In the genomic region with DNA sequence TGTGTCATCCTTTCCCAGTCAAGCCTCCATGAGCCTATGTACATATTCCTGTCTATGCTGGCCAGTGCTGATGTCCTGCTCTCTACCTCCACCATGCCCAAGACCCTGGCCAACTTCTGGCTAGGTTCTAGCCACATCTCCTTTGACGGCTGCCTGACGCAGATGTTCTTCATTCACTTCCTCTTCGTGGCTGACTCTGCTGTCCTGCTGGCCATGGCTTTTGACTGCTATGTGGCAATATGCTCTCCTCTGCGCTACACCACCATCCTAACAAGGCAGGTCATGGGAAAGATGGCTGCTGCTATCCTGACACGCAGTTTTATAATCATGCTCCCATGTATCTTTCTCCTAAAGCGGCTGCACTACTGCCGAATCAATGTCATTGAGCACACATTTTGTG, we compare ENCODE assay signal across 34 mouse cellular contexts. TPM values are rescaled to one million over a fixed set of nuclear protein-coding genes. Genes with fewer than 3 reads are reported as not detected.
DNase-seq lines count a peak whose midpoint lies in the region; ATAC-seq lines count a peak whose summit lies in the region.
"Had no signal": no experiment of that assay in that cellular context is flagged by ENCODE, and none has a peak within 500 bp of the region (broad histone marks: within the 10 kb centered on the region; RNA-seq: fewer than 3 reads in every experiment).

No protein-coding gene starts in this region.

- H3K4me1 ChIP-seq in liver, embryonic 16.5 days (ENCODE audit: control insufficient read depth, low read depth, low read length), result no peaks in the 10 kb centered on the region
- H3K4me1 ChIP-seq in hindbrain, embryonic 13.5 days (replicated peaks), result no peaks in the 10 kb centered on the region
- H3K4me1 ChIP-seq in midbrain, embryonic 15.5 days, result no peaks in the 10 kb centered on the region
- no peaks in the 10 kb centered on the region for H3K4me1 ChIP-seq in hindbrain, embryonic 12.5 days
- H3K4me1 ChIP-seq: embryonic facial prominence, embryonic 12.5 days; forebrain, embryonic 13.5 days; heart, embryonic 10.5 days; hindbrain, embryonic 10.5 days; limb, embryonic 15.5 days had no signal

- no peaks in the 10 kb centered on the region for H3K9me3 ChIP-seq in liver, embryonic 16.5 days (replicated peaks; ENCODE audit: control insufficient read depth, low read length)
- H3K9me3 ChIP-seq in hindbrain, embryonic 13.5 days, result no peaks in the 10 kb centered on the region
- no peaks in the 10 kb centered on the region for H3K9me3 ChIP-seq in midbrain, embryonic 15.5 days
- H3K9me3 ChIP-seq in hindbrain, embryonic 12.5 days (replicated peaks), result no peaks in the 10 kb centered on the region
- H3K9me3 ChIP-seq: embryonic facial prominence, embryonic 12.5 days; forebrain, embryonic 13.5 days; heart, embryonic 10.5 days; hindbrain, embryonic 10.5 days; limb, embryonic 15.5 days had no signal

- H3K27me3 ChIP-seq in liver, embryonic 16.5 days (ENCODE audit: control insufficient read depth, insufficient read depth, low read depth, low read length), result no peaks in the 10 kb centered on the region
- H3K27me3 ChIP-seq in hindbrain, embryonic 13.5 days, result no peaks in the 10 kb centered on the region
- no peaks in the 10 kb centered on the region for H3K27me3 ChIP-seq in midbrain, embryonic 15.5 days (replicated peaks)
- no peaks in the 10 kb centered on the region for H3K27me3 ChIP-seq in hindbrain, embryonic 12.5 days
- H3K27me3 ChIP-seq: embryonic facial prominence, embryonic 12.5 days; forebrain, embryonic 13.5 days; limb, embryonic 15.5 days had no signal

- H3K9ac ChIP-seq in liver, embryonic 16.5 days (ENCODE audit: low read depth, low read length), result no peak overlapping the region
- no peak overlapping the region for H3K9ac ChIP-seq in hindbrain, embryonic 13.5 days
- no peak overlapping the region for H3K9ac ChIP-seq in midbrain, embryonic 15.5 days
- no peak overlapping the region for H3K9ac ChIP-seq in hindbrain, embryonic 12.5 days
- H3K9ac ChIP-seq: embryonic facial prominence, embryonic 12.5 days; forebrain, embryonic 13.5 days; limb, embryonic 15.5 days; lung, embryonic 14.5 days had no signal

- ATAC-seq in liver, embryonic 16.5 days (ENCODE audit: low read depth), result peak; percentile 39; the same call in 1 of the 2 replicates
- ATAC-seq in granulocyte monocyte progenitor cell, adult 5-6 weeks (replicated peaks; ENCODE audit: poor library complexity, severe bottlenecking), result peak; percentile 100
- ATAC-seq in megakaryocyte-erythroid progenitor cell, adult 5-6 weeks (replicated peaks; ENCODE audit: low FRiP score, low TSS enrichment, poor library complexity, severe bottlenecking), result 0 out of 2 replicates have a peak, but pooled peaks have one; percentile 18
- ATAC-seq in hindbrain, embryonic 13.5 days (ENCODE audit: low FRiP score), result no peak
- no peak for ATAC-seq in midbrain, embryonic 15.5 days (replicated peaks)
- ATAC-seq in hindbrain, embryonic 12.5 days (ENCODE audit: low FRiP score), result no peak
- ATAC-seq: forebrain, embryonic 13.5 days; midbrain, embryonic 16.5 days had no signal

- DNase-seq in liver (no peak), A20 (ENCODE audit: low read depth, low spot score) (peak; percentile 9)
- DNase-seq: adrenal gland, adult 2 months; B cell, adult 2 months; cerebellum, adult 11-12 months; cerebellum, postnatal 10 days; gastrocnemius, postnatal 36 days; kidney, adult 18-20 months; left cerebral cortex, postnatal 4 days; lung, embryonic 14.5 days; right cerebral cortex, postnatal 25 days; spleen, adult 18-20 months; thymus, postnatal 36 days had no signal

- H3K36me3 ChIP-seq in liver, embryonic 16.5 days (ENCODE audit: control insufficient read depth, insufficient read depth), result no peaks in the 10 kb centered on the region
- H3K36me3 ChIP-seq in hindbrain, embryonic 13.5 days, result no peaks in the 10 kb centered on the region
- no peaks in the 10 kb centered on the region for H3K36me3 ChIP-seq in midbrain, embryonic 15.5 days (replicated peaks)
- no peaks in the 10 kb centered on the region for H3K36me3 ChIP-seq in hindbrain, embryonic 12.5 days
- H3K36me3 ChIP-seq: embryonic facial prominence, embryonic 12.5 days; heart, embryonic 10.5 days; hindbrain, embryonic 10.5 days; limb, embryonic 15.5 days had no signal

- WGBS in liver, embryonic 16.5 days (ENCODE audit: insufficient replicate concordance), result 49% methylated on average over 7 of the region's 7 CpGs
- WGBS in hindbrain, embryonic 13.5 days, result 97% methylated on average over 7 of the region's 7 CpGs
- 92% methylated on average over 7 of the region's 7 CpGs for WGBS in midbrain, embryonic 15.5 days
- 90% methylated on average over 7 of the region's 7 CpGs for WGBS in hindbrain, embryonic 12.5 days

- H3K4me3 ChIP-seq in liver, embryonic 16.5 days (ENCODE audit: low read depth, low read length), result no peak overlapping the region
- no peak overlapping the region for H3K4me3 ChIP-seq in hindbrain, embryonic 13.5 days
- no peak overlapping the region for H3K4me3 ChIP-seq in midbrain, embryonic 15.5 days
- no peak overlapping the region for H3K4me3 ChIP-seq in hindbrain, embryonic 12.5 days
- H3K4me3 ChIP-seq: embryonic facial prominence, embryonic 12.5 days; forebrain, embryonic 13.5 days; heart, embryonic 10.5 days; hindbrain, embryonic 10.5 days; limb, embryonic 15.5 days had no signal

- H3K27ac ChIP-seq in liver, embryonic 16.5 days (ENCODE audit: low read length), result no peak overlapping the region
- H3K27ac ChIP-seq in hindbrain, embryonic 13.5 days, result no peak overlapping the region
- no peak overlapping the region for H3K27ac ChIP-seq in midbrain, embryonic 15.5 days
- no peak overlapping the region for H3K27ac ChIP-seq in hindbrain, embryonic 12.5 days
- H3K27ac ChIP-seq: embryonic facial prominence, embryonic 12.5 days; forebrain, embryonic 13.5 days; heart, embryonic 10.5 days; hindbrain, embryonic 10.5 days; kidney, postnatal 0 days; limb, embryonic 15.5 days had no signal

- no peak overlapping the region for H3K4me2 ChIP-seq in liver, embryonic 16.5 days (ENCODE audit: low read depth, low read length)
- no peak overlapping the region for H3K4me2 ChIP-seq in hindbrain, embryonic 13.5 days
- no peak overlapping the region for H3K4me2 ChIP-seq in midbrain, embryonic 15.5 days
- no peak overlapping the region for H3K4me2 ChIP-seq in hindbrain, embryonic 12.5 days (replicated peaks)
- H3K4me2 ChIP-seq: embryonic facial prominence, embryonic 12.5 days; forebrain, embryonic 13.5 days; limb, embryonic 15.5 days; lung, embryonic 14.5 days had no signal

RNA-seq across cellular contexts. Expression of a gene that starts 10.4 kb away (rescaled TPM):
- not detected in 2 replicates for polyA plus RNA-seq in liver, embryonic 16.5 days (2015; fragmentation: Nextera tagmentation; extraction: Ambion mirVana)
- not detected in 2 replicates for total RNA-seq in granulocyte monocyte progenitor cell, adult 5-6 weeks (2014; fragmentation: Nextera tagmentation)
- total RNA-seq in granulocyte monocyte progenitor cell, adult 5-6 weeks (2017), result not detected in 2 replicates
- total RNA-seq in megakaryocyte-erythroid progenitor cell, adult 5-6 weeks (2014; fragmentation: Nextera tagmentation), result not detected in 2 replicates
- total RNA-seq in megakaryocyte-erythroid progenitor cell, adult 5-6 weeks (2017), result not detected in 2 replicates
- polyA plus RNA-seq in hindbrain, embryonic 13.5 days (2015; fragmentation: Nextera tagmentation; extraction: Ambion mirVana), result not detected in 2 replicates
- not detected in 2 replicates for polyA plus RNA-seq in midbrain, embryonic 15.5 days (2015; fragmentation: Nextera tagmentation; extraction: Ambion mirVana)
- not detected in 2 replicates for polyA plus RNA-seq in hindbrain, embryonic 12.5 days (2016; fragmentation: Nextera tagmentation; extraction: Ambion mirVana)
- total RNA-seq: adrenal gland, adult 2 months; adrenal gland, postnatal 4 days; gastrocnemius, adult 18-20 months; gastrocnemius, postnatal 36 days; layer of hippocampus, postnatal 10 days; left cerebral cortex, adult 8-10 months; left cerebral cortex, postnatal 4 days; MEL had no signal
- polyA plus RNA-seq: adrenal gland, adult 2 months; embryonic facial prominence, embryonic 12.5 days; forebrain, embryonic 13.5 days; heart, embryonic 10.5 days; heart, embryonic 16.5 days; hindbrain, embryonic 10.5 days; kidney, postnatal 0 days; large intestine, adult 2 months; limb, embryonic 15.5 days; lung, embryonic 14.5 days; midbrain, embryonic 16.5 days; testis, adult 2 months had no signal

RNA-seq across cellular contexts. Expression of a gene that starts 12.4 kb away (rescaled TPM):
- 0.22 and 0.37 TPM in 2 replicates for polyA plus RNA-seq in liver, embryonic 16.5 days (2015; fragmentation: Nextera tagmentation; extraction: Ambion mirVana)
- 0.13 and 3.0 TPM in 2 replicates for total RNA-seq in granulocyte monocyte progenitor cell, adult 5-6 weeks (2014; fragmentation: Nextera tagmentation)
- total RNA-seq in granulocyte monocyte progenitor cell, adult 5-6 weeks (2017), result 3.7 and 4.7 TPM in 2 replicates
- total RNA-seq in megakaryocyte-erythroid progenitor cell, adult 5-6 weeks (2014; fragmentation: Nextera tagmentation), result 0.55 and 0.99 TPM in 2 replicates
- total RNA-seq in megakaryocyte-erythroid progenitor cell, adult 5-6 weeks (2017), result 0.50 TPM in 1 of 2 replicates, not detected in the other
- polyA plus RNA-seq in hindbrain, embryonic 13.5 days (2015; fragmentation: Nextera tagmentation; extraction: Ambion mirVana), result 0.43 and 0.50 TPM in 2 replicates
- 0.24 and 0.31 TPM in 2 replicates for polyA plus RNA-seq in midbrain, embryonic 15.5 days (2015; fragmentation: Nextera tagmentation; extraction: Ambion mirVana)
- polyA plus RNA-seq in hindbrain, embryonic 12.5 days (2016; fragmentation: Nextera tagmentation; extraction: Ambion mirVana), result 1.7 and 1.8 TPM in 2 replicates
- total RNA-seq: MEL had no signal

RNA-seq across cellular contexts. Expression of a gene that starts 23.0 kb away (rescaled TPM):
- 0.04 and 0.05 TPM in 2 replicates for polyA plus RNA-seq in liver, embryonic 16.5 days (2015; fragmentation: Nextera tagmentation; extraction: Ambion mirVana)
- total RNA-seq in granulocyte monocyte progenitor cell, adult 5-6 weeks (2014; fragmentation: Nextera tagmentation), result not detected in 2 replicates
- total RNA-seq in granulocyte monocyte progenitor cell, adult 5-6 weeks (2017), result 0.26 TPM in 1 of 2 replicates, not detected in the other
- 0.92 TPM in 1 of 2 replicates, not detected in the other for total RNA-seq in megakaryocyte-erythroid progenitor cell, adult 5-6 weeks (2014; fragmentation: Nextera tagmentation)
- total RNA-seq in megakaryocyte-erythroid progenitor cell, adult 5-6 weeks (2017), result not detected in 2 replicates
- 0.26 and 0.34 TPM in 2 replicates for polyA plus RNA-seq in hindbrain, embryonic 13.5 days (2015; fragmentation: Nextera tagmentation; extraction: Ambion mirVana)
- 0.38 and 0.56 TPM in 2 replicates for polyA plus RNA-seq in midbrain, embryonic 15.5 days (2015; fragmentation: Nextera tagmentation; extraction: Ambion mirVana)
- 0.56 and 0.83 TPM in 2 replicates for polyA plus RNA-seq in hindbrain, embryonic 12.5 days (2016; fragmentation: Nextera tagmentation; extraction: Ambion mirVana)
- total RNA-seq: adrenal gland, adult 2 months; gastrocnemius, adult 18-20 months; gastrocnemius, postnatal 36 days; MEL had no signal

RNA-seq across cellular contexts. Expression of a gene that starts 38.1 kb away (rescaled TPM):
- polyA plus RNA-seq in liver, embryonic 16.5 days (2015; fragmentation: Nextera tagmentation; extraction: Ambion mirVana), result 1.3 and 1.4 TPM in 2 replicates
- 10.9 and 17.8 TPM in 2 replicates for total RNA-seq in granulocyte monocyte progenitor cell, adult 5-6 weeks (2014; fragmentation: Nextera tagmentation)
- total RNA-seq in granulocyte monocyte progenitor cell, adult 5-6 weeks (2017), result 9.9 and 14.7 TPM in 2 replicates
- 7.6 and 21.4 TPM in 2 replicates for total RNA-seq in megakaryocyte-erythroid progenitor cell, adult 5-6 weeks (2014; fragmentation: Nextera tagmentation)
- total RNA-seq in megakaryocyte-erythroid progenitor cell, adult 5-6 weeks (2017), result 10.9 and 21.9 TPM in 2 replicates
- 0.90 and 1.00 TPM in 2 replicates for polyA plus RNA-seq in hindbrain, embryonic 13.5 days (2015; fragmentation: Nextera tagmentation; extraction: Ambion mirVana)
- polyA plus RNA-seq in midbrain, embryonic 15.5 days (2015; fragmentation: Nextera tagmentation; extraction: Ambion mirVana), result 0.94 and 1.2 TPM in 2 replicates
- 0.90 and 1.4 TPM in 2 replicates for polyA plus RNA-seq in hindbrain, embryonic 12.5 days (2016; fragmentation: Nextera tagmentation; extraction: Ambion mirVana)

RNA-seq across cellular contexts. Expression of a gene that starts 41.6 kb away (rescaled TPM):
- not detected in 2 replicates for polyA plus RNA-seq in liver, embryonic 16.5 days (2015; fragmentation: Nextera tagmentation; extraction: Ambion mirVana)
- not detected in 2 replicates for total RNA-seq in granulocyte monocyte progenitor cell, adult 5-6 weeks (2014; fragmentation: Nextera tagmentation)
- not detected in 2 replicates for total RNA-seq in granulocyte monocyte progenitor cell, adult 5-6 weeks (2017)
- total RNA-seq in megakaryocyte-erythroid progenitor cell, adult 5-6 weeks (2014; fragmentation: Nextera tagmentation), result not detected in 2 replicates
- not detected in 2 replicates for total RNA-seq in megakaryocyte-erythroid progenitor cell, adult 5-6 weeks (2017)
- polyA plus RNA-seq in hindbrain, embryonic 13.5 days (2015; fragmentation: Nextera tagmentation; extraction: Ambion mirVana), result not detected in 2 replicates
- not detected in 2 replicates for polyA plus RNA-seq in midbrain, embryonic 15.5 days (2015; fragmentation: Nextera tagmentation; extraction: Ambion mirVana)
- polyA plus RNA-seq in hindbrain, embryonic 12.5 days (2016; fragmentation: Nextera tagmentation; extraction: Ambion mirVana), result not detected in 2 replicates
- total RNA-seq: adrenal gland, adult 2 months; adrenal gland, postnatal 4 days; gastrocnemius, adult 18-20 months; gastrocnemius, postnatal 36 days; layer of hippocampus, postnatal 10 days; left cerebral cortex, adult 8-10 months; left cerebral cortex, postnatal 4 days; MEL had no signal
- polyA plus RNA-seq: adrenal gland, adult 2 months; forebrain, embryonic 13.5 days; heart, embryonic 10.5 days; hindbrain, embryonic 10.5 days; kidney, postnatal 0 days; large intestine, adult 2 months; limb, embryonic 15.5 days; lung, embryonic 14.5 days; midbrain, embryonic 16.5 days; testis, adult 2 months had no signal

Comparison
In these comparisons a context has a peak if more than half of its experiments do, and no peak if none do; other contexts are left out.
1. ATAC-seq: peak in liver, embryonic 16.5 days (single experiment), granulocyte monocyte progenitor cell, adult 5-6 weeks (single experiment) and megakaryocyte-erythroid progenitor cell, adult 5-6 weeks (single experiment); none in hindbrain, embryonic 13.5 days (single experiment), midbrain, embryonic 15.5 days (single experiment) and hindbrain, embryonic 12.5 days (single experiment).